Mouse (Mus musculus): ENCODE measurements around the gene Dnah7c.

DNA sequence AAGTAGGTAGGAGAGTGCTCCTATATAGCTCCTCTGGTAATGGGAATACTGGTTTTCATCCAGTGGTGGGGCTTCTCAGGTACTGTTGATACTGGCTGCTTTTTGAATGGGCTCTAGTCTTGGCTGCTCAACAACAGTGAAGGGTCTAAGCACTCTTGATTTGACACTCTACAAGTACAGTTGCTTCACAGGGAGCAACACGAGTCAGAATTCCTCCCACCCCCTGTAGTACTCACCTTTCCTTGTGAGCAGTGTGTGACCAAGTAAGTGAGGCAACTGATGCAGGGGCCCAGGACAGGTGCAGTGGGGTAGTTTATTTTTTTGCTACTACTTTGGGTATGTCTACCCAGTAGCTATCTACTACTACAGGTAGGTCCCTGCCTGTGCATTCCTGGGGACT is 379.7 kb downstream of the Dnah7c start:
- no peak for TF ChIP-seq CTCF (IDR thresholded peaks at IDR 0.05; ENCODE audit: low read depth)
- TF ChIP-seq EP300 (IDR thresholded peaks at IDR 0.05; ENCODE audit: low read depth), result no peak

Data from heart, postnatal 0 days (tissue).